Mouse (Mus musculus) CD4-positive, CD25-positive, alpha-beta regulatory T cell, adult 2 months (primary cell): ENCODE data around the gene Dnajb13.

ENCODE experiments used
- DNase-seq: peaks from one replicate; pipeline ENCODE4 v3.0.0-alpha.2; 2012; ENCODE audit warnings: low read depth, low spot score

Gene Dnajb13

DNA sequence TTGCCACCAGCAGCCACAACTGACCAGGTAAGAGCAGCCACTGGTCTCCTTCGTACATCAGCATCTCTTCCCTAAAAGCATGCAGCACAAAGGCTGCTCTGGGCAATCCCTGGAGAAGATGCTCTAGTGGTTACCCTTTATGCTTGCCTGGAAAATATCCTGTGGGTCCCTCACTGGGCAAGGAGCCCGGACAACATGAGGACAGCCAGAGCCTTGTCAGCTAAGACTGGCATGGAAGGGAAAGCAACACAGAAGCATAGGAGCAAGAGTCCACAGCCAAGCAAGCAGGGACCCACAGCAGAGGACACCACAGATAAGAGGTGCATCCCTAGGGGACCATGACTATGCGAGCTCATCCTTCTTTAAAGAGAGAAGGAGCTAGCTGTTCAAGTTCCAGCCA is 54.9 kb downstream of the Dnajb13 start:
- DNase-seq, result no peak

DNA sequence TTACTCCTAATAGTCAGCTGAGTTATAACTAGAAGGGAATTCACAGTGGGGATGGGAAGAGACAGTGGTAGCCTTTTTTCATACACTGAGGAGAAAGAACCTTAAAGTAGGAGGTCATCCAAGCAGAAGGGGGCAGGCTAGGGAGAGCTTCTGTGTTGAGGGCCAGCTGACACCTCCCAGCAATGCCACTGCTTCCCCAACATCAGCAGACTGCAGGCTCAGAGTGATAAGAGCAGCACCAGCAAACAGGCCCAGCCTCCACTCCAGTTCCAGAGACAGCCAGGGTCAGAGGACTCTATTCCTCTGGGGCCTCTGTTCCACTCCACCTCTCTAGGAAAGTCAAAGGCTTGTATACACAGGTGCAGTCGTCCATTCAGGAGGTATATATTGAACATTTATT is 56.6 kb downstream of the Dnajb13 start:
- DNase-seq, result no peak
